21 mouse cellular contexts compared by ENCODE assay signal in the genomic region with DNA sequence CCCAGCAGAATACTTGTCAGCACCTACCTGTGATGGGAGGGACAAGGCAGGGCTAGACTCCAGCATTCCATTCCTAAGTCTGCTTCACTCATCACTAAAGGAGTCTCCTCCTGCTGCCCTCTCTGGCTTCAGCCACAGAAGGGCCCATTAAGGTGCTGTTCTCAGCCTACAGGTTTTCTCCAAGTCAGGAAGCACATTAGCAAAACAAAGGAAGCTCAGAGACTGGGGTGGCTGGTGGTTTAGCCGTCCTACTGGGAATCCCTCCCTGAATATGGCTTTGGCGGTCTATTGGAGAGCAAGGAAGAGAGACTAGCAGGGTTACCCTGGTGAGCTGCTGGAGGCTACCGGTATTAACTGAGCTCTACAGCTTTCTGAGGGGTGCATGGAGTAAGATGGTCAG. TPM values are rescaled to one million over a fixed set of nuclear protein-coding genes. Genes with fewer than 3 reads are reported as not detected.
"Had no signal": no experiment of that assay in that cellular context is flagged by ENCODE, and none has a peak within 500 bp of the region (broad histone marks: within the 10 kb centered on the region; RNA-seq: fewer than 3 reads in every experiment).

No protein-coding gene starts in this region.

- ATAC-seq: midbrain, embryonic 16.5 days had no signal

- H3K4me1 ChIP-seq: stomach, embryonic 15.5 days had no signal

- H3K27me3 ChIP-seq: midbrain, embryonic 12.5 days; neural tube, embryonic 13.5 days; neural tube, embryonic 15.5 days; stomach, embryonic 15.5 days had no signal

- DNase-seq: lung, adult 18-20 months; lung, embryonic 14.5 days; lung, postnatal 10 days; lung, postnatal 4 days; midbrain, embryonic 14.5 days; retina, postnatal 1 day; right cerebral cortex, adult 18-20 months; thymus, adult 2 months; thymus, postnatal 25 days; thymus, postnatal 4 days had no signal

- H3K36me3 ChIP-seq: midbrain, embryonic 10.5 days; midbrain, embryonic 12.5 days; neural tube, embryonic 13.5 days; neural tube, embryonic 15.5 days; stomach, embryonic 15.5 days had no signal

- H3K9ac ChIP-seq: lung, embryonic 14.5 days; midbrain, embryonic 12.5 days; neural tube, embryonic 13.5 days; neural tube, embryonic 15.5 days; stomach, embryonic 15.5 days had no signal

- H3K27ac ChIP-seq: midbrain, embryonic 10.5 days; midbrain, embryonic 12.5 days; neural tube, embryonic 13.5 days; neural tube, embryonic 15.5 days; stomach, embryonic 15.5 days; stomach, postnatal 0 days had no signal

- H3K4me3 ChIP-seq: midbrain, embryonic 10.5 days; midbrain, embryonic 12.5 days; myocyte; neural tube, embryonic 13.5 days; neural tube, embryonic 15.5 days; stomach, embryonic 15.5 days had no signal

- H3K4me2 ChIP-seq: lung, embryonic 14.5 days; midbrain, embryonic 12.5 days; neural tube, embryonic 13.5 days; neural tube, embryonic 15.5 days; stomach, embryonic 15.5 days had no signal

- H3K9me3 ChIP-seq: midbrain, embryonic 10.5 days; midbrain, embryonic 12.5 days; neural tube, embryonic 13.5 days; neural tube, embryonic 15.5 days; stomach, embryonic 15.5 days had no signal

RNA-seq across cellular contexts. Expression of gene Slc35f3, which starts 59.6 kb away (rescaled TPM):
- total RNA-seq: megakaryocyte, adult 5-6 weeks; megakaryocyte-erythroid progenitor cell, adult 5-6 weeks had no signal
- polyA plus RNA-seq: spleen, adult 2 months had no signal
